Mouse (Mus musculus): ENCODE measurements around the gene Tesk1. TPM values are rescaled to one million over a fixed set of nuclear protein-coding genes. Genes with fewer than 3 reads are reported as not detected.

Gene Tesk1
- polyA plus RNA-seq, 1 experiment from 2014 or later = 14.8 TPM

Other genes starting within 250 kb of the Tesk1 start
- gene Atp8b5, start 174.8 kb upstream of the Tesk1 start, polyA plus RNA-seq (2014; fragmentation: Nextera tagmentation; extraction: Ambion mirVana) = 0.14 and 0.36 TPM in 2 replicates
- 11.3 and 11.5 TPM in 2 replicates for gene Rusc2, start 60.0 kb upstream of the Tesk1 start, polyA plus RNA-seq (2014; fragmentation: Nextera tagmentation; extraction: Ambion mirVana)
- 0.22 and 0.33 TPM in 2 replicates for gene Fam166b, start 12.8 kb upstream of the Tesk1 start, polyA plus RNA-seq (2014; fragmentation: Nextera tagmentation; extraction: Ambion mirVana)
- 2.9 and 3.9 TPM in 2 replicates for gene Cd72, start 12.7 kb downstream of the Tesk1 start, polyA plus RNA-seq (2014; fragmentation: Nextera tagmentation; extraction: Ambion mirVana)
- not detected in 2 replicates for gene Sit1, start 41.8 kb downstream of the Tesk1 start, polyA plus RNA-seq (2014; fragmentation: Nextera tagmentation; extraction: Ambion mirVana)
- gene Ccdc107, start 51.0 kb downstream of the Tesk1 start, polyA plus RNA-seq (2014; fragmentation: Nextera tagmentation; extraction: Ambion mirVana) = 64.5 and 68.2 TPM in 2 replicates
- gene Arhgef39, start 57.8 kb downstream of the Tesk1 start, polyA plus RNA-seq (2014; fragmentation: Nextera tagmentation; extraction: Ambion mirVana) = 22.3 and 29.5 TPM in 2 replicates
- 0.43 and 1.1 TPM in 2 replicates for gene Car9, start 65.0 kb downstream of the Tesk1 start, polyA plus RNA-seq (2014; fragmentation: Nextera tagmentation; extraction: Ambion mirVana)
- 811 and 1,069 TPM in 2 replicates for gene Tpm2, start 81.8 kb downstream of the Tesk1 start, polyA plus RNA-seq (2014; fragmentation: Nextera tagmentation; extraction: Ambion mirVana)
- 79.6 and 83.0 TPM in 2 replicates for gene Creb3, start 120.4 kb downstream of the Tesk1 start, polyA plus RNA-seq (2014; fragmentation: Nextera tagmentation; extraction: Ambion mirVana)
- 67.8 and 70.2 TPM in 2 replicates for gene Tln1, start 120.8 kb downstream of the Tesk1 start, polyA plus RNA-seq (2014; fragmentation: Nextera tagmentation; extraction: Ambion mirVana)
- gene Rgp1, start 136.8 kb downstream of the Tesk1 start, polyA plus RNA-seq (2014; fragmentation: Nextera tagmentation; extraction: Ambion mirVana) = 25.1 and 25.7 TPM in 2 replicates
- 15.1 and 19.1 TPM in 2 replicates for gene Gba2, start 136.9 kb downstream of the Tesk1 start, polyA plus RNA-seq (2014; fragmentation: Nextera tagmentation; extraction: Ambion mirVana)
- 1.3 and 1.5 TPM in 2 replicates for gene Msmp, start 142.6 kb downstream of the Tesk1 start, polyA plus RNA-seq (2014; fragmentation: Nextera tagmentation; extraction: Ambion mirVana)
- 23.0 and 24.6 TPM in 2 replicates for gene Npr2, start 190.0 kb downstream of the Tesk1 start, polyA plus RNA-seq (2014; fragmentation: Nextera tagmentation; extraction: Ambion mirVana)
- gene Spag8, start 211.7 kb downstream of the Tesk1 start, polyA plus RNA-seq (2014; fragmentation: Nextera tagmentation; extraction: Ambion mirVana) = 1.5 and 4.0 TPM in 2 replicates
- gene Hint2, start 214.5 kb downstream of the Tesk1 start, polyA plus RNA-seq (2014; fragmentation: Nextera tagmentation; extraction: Ambion mirVana) = 80.2 and 86.2 TPM in 2 replicates
- gene Tmem8b, start 227.0 kb downstream of the Tesk1 start, polyA plus RNA-seq (2014; fragmentation: Nextera tagmentation; extraction: Ambion mirVana) = 2.7 and 3.4 TPM in 2 replicates
- gene Fam221b, start 227.2 kb downstream of the Tesk1 start, polyA plus RNA-seq (2014; fragmentation: Nextera tagmentation; extraction: Ambion mirVana) = 3.9 and 4.3 TPM in 2 replicates